Mouse (Mus musculus) embryonic facial prominence, embryonic 14.5 days (tissue): ENCODE data around the gene Rhbdd3. TPM values are rescaled to one million over a fixed set of nuclear protein-coding genes. Genes with fewer than 3 reads are reported as not detected.

Experiments
- ATAC-seq: fragments of 200-750 bp; cut with Nextera tagmentation; 2 replicates; pipeline ENCODE4 v1.8.0; 2017; ENCODE audit warnings: low read depth, moderate number of reproducible peaks, moderate TSS enrichment
- DNase-seq: peaks from one replicate; pipeline ENCODE4 v3.0.0-alpha.2; 2015; ENCODE audit warnings: low spot score
- H3K27ac ChIP-seq: fragments of 300-500 bp; sonication (generic); replicated peaks from 2 replicates; pipeline ENCODE4 v1.5.1; 2014; ENCODE audit warnings: low read depth, mild to moderate bottlenecking, low read length, moderate library complexity
- H3K27me3 ChIP-seq: fragments of 300-500 bp; sonication (generic); replicated peaks from 2 replicates; pipeline ENCODE4 v1.6.1; 2014; ENCODE audit warnings: low read length; ENCODE audit not compliant: control insufficient read depth, insufficient read depth
- H3K36me3 ChIP-seq: fragments of 300-500 bp; sonication (generic); 2 replicates; pipeline ENCODE4 v1.6.1; 2014; ENCODE audit warnings: low read length, mixed read lengths; ENCODE audit not compliant: control insufficient read depth, insufficient read depth
- H3K4me1 ChIP-seq: fragments of 300-500 bp; sonication (generic); 2 replicates; pipeline ENCODE4 v1.6.1; 2014; ENCODE audit warnings: antibody characterized with exemption, low read length; ENCODE audit not compliant: control insufficient read depth, insufficient read depth
- H3K4me2 ChIP-seq: fragments of 300-500 bp; sonication (generic); 2 replicates; pipeline ENCODE4 v1.6.1; 2014; ENCODE audit warnings: low read depth, mild to moderate bottlenecking, low read length, moderate library complexity, mixed read lengths
- H3K4me3 ChIP-seq: fragments of 300-500 bp; sonication (generic); 2 replicates; pipeline ENCODE4 v1.5.1; 2014; ENCODE audit warnings: low read depth, mild to moderate bottlenecking, low read length
- H3K9ac ChIP-seq: fragments of 300-500 bp; sonication (generic); 2 replicates; pipeline ENCODE4 v1.6.1; 2014; ENCODE audit warnings: low read depth, mild to moderate bottlenecking, low read length, moderate library complexity, mixed read lengths
- H3K9me3 ChIP-seq: fragments of 300-500 bp; sonication (generic); 2 replicates; pipeline ENCODE4 v1.6.1; 2016; ENCODE audit warnings: low read length; ENCODE audit not compliant: control insufficient read depth
- WGBS: fragments of 180-500 bp; shearing (Covaris S2); extraction: QIAGEN DNeasy Blood & Tissue Kit; methylation state at CpG from one replicate; pipeline ENCODE4 v1.1.7; 2014; 5-methylcytosine and 5-hydroxymethylcytosine counted together
- polyA plus RNA-seq: library from polyadenylated mRNA; unstranded; fragments of >200 nt; fragmentation: Nextera tagmentation; extraction: Ambion mirVana; gene quantifications from 2 replicates; pipeline ENCODE4 v1.2.1, GENCODE M21; 2014

The Rhbdd3 gene
- polyA plus RNA-seq, 1 experiment from 2014 or later: 21.8 TPM

- peak overlapping the region; percentile 88 for H3K4me2 ChIP-seq
- peaks cover 20% of the 10 kb centered on the region for H3K4me1 ChIP-seq
- H3K9me3 ChIP-seq: no peaks in the 10 kb centered on the region
- no peak for ATAC-seq
- peak overlapping the region; percentile 98 for H3K27ac ChIP-seq
- H3K36me3 ChIP-seq: peaks cover 12% of the 10 kb centered on the region; the same call in 1 of the 2 replicates
- H3K27me3 ChIP-seq: no peaks in the 10 kb centered on the region
- 2% methylated on average over 7 of the region's 7 CpGs for WGBS
- H3K9ac ChIP-seq: peak overlapping the region; percentile 98
- H3K4me3 ChIP-seq: peak overlapping the region; percentile 91
- no peak for DNase-seq
These were observed 1.6 kb downstream of the Rhbdd3 start for GRCm38 (mm10) chr11:5100283-5100682.

GRCm38 (mm10) chr11:5100801-5101200 is 2.1 kb downstream of the Rhbdd3 start:
- no peak overlapping the region for H3K27ac ChIP-seq
- WGBS: 31% methylated on average over 5 of the region's 5 CpGs

GRCm38 (mm10) chr11:5101641-5102040 is 2.9 kb downstream of the Rhbdd3 start:
- DNase-seq (no peak), ATAC-seq (no peak)
- Histone ChIP-seq H3K9ac (no peak overlapping the region), H3K4me2 (no peak overlapping the region), H3K4me3 (no peak overlapping the region), H3K9me3 (no peaks in the 10 kb centered on the region), H3K4me1 (peaks cover 12% of the 10 kb centered on the region), H3K27ac (no peak overlapping the region), H3K27me3 (no peaks in the 10 kb centered on the region), H3K36me3 (peaks cover 12% of the 10 kb centered on the region; the same call in 1 of the 2 replicates)
- 75% methylated on average over 6 of the region's 6 CpGs for WGBS

More at GRCm38 (mm10) chr11:5100801-5101200, 2.1 kb downstream of the Rhbdd3 start:
- no peaks in the 10 kb centered on the region for H3K9me3 ChIP-seq
- H3K27me3 ChIP-seq: no peaks in the 10 kb centered on the region
- peaks cover 19% of the 10 kb centered on the region for H3K4me1 ChIP-seq
- peak overlapping the region; percentile 98; the same call in 1 of the 2 replicates for H3K9ac ChIP-seq
- no peak for ATAC-seq
- H3K4me3 ChIP-seq: peak overlapping the region; percentile 91
- H3K36me3 ChIP-seq: peaks cover 12% of the 10 kb centered on the region; the same call in 1 of the 2 replicates
- peak overlapping the region; percentile 88 for H3K4me2 ChIP-seq
- DNase-seq: no peak

GRCm38 (mm10) chr11:5102384-5102783 is 3.7 kb downstream of the Rhbdd3 start:
- Histone ChIP-seq H3K9ac (no peak overlapping the region), H3K4me1 (peaks cover 7% of the 10 kb centered on the region; the same call in 1 of the 2 replicates), H3K27me3 (no peaks in the 10 kb centered on the region), H3K4me3 (no peak overlapping the region), H3K9me3 (no peaks in the 10 kb centered on the region), H3K4me2 (no peak overlapping the region), H3K36me3 (peaks cover 12% of the 10 kb centered on the region; the same call in 1 of the 2 replicates), H3K27ac (no peak overlapping the region)
- 85% methylated on average over 7 of the region's 7 CpGs for WGBS
- DNase-seq: no peak
- no peak for ATAC-seq

GRCm38 (mm10) chr11:5103986-5104509 is 5.3 kb downstream of the Rhbdd3 start:
- no peak overlapping the region for H3K4me3 ChIP-seq
- WGBS: 100% methylated on average over 2 of the region's 4 CpGs
- DNase-seq: no peak
- no peaks in the 10 kb centered on the region for H3K9me3 ChIP-seq
- peaks cover 12% of the 10 kb centered on the region; the same call in 1 of the 2 replicates for H3K36me3 ChIP-seq
- H3K27me3 ChIP-seq: no peaks in the 10 kb centered on the region
- H3K27ac ChIP-seq: no peak overlapping the region
- peaks cover 7% of the 10 kb centered on the region; the same call in 1 of the 2 replicates for H3K4me1 ChIP-seq
- H3K4me2 ChIP-seq: no peak overlapping the region
- ATAC-seq: no peak
- H3K9ac ChIP-seq: no peak overlapping the region

GRCm38 (mm10) chr11:5109441-5109840 is 10.7 kb downstream of the Rhbdd3 start:
- Histone ChIP-seq H3K9ac (no peak overlapping the region), H3K36me3 (peaks cover 6% of the 10 kb centered on the region; the same call in 1 of the 2 replicates), H3K4me1 (no peaks in the 10 kb centered on the region), H3K4me2 (no peak overlapping the region), H3K27ac (no peak overlapping the region), H3K4me3 (no peak overlapping the region), H3K9me3 (no peaks in the 10 kb centered on the region), H3K27me3 (no peaks in the 10 kb centered on the region)
- DNase-seq: no peak
- no peak for ATAC-seq
- WGBS: 64% methylated on average over 7 of the region's 8 CpGs

GRCm38 (mm10) chr11:5113645-5114044 is 14.9 kb downstream of the Rhbdd3 start:
- Histone ChIP-seq H3K9me3 (no peaks in the 10 kb centered on the region), H3K4me3 (no peak overlapping the region), H3K36me3 (no peaks in the 10 kb centered on the region), H3K27me3 (no peaks in the 10 kb centered on the region), H3K4me2 (no peak overlapping the region), H3K9ac (no peak overlapping the region), H3K27ac (no peak overlapping the region), H3K4me1 (no peaks in the 10 kb centered on the region)
- 71% methylated on average over 7 of the region's 7 CpGs for WGBS
- DNase-seq (peak; percentile 31), ATAC-seq (no peak)

- no peak overlapping the region for H3K9ac ChIP-seq
- ATAC-seq: peak; percentile 75
- H3K4me3 ChIP-seq: no peak overlapping the region
- WGBS: 28% methylated on average over 13 of the region's 13 CpGs
- no peaks in the 10 kb centered on the region for H3K4me1 ChIP-seq
- DNase-seq: peak; percentile 88
- no peak overlapping the region for H3K4me2 ChIP-seq
- H3K9me3 ChIP-seq: no peaks in the 10 kb centered on the region
- no peaks in the 10 kb centered on the region for H3K27me3 ChIP-seq
- no peak overlapping the region for H3K27ac ChIP-seq
- no peaks in the 10 kb centered on the region for H3K36me3 ChIP-seq
These were observed 16.3 kb downstream of the Rhbdd3 start for GRCm38 (mm10) chr11:5114931-5115581.
